Mouse (Mus musculus) myocyte (in vitro differentiated cells): ENCODE data around the gene Smad1. TPM values are rescaled to one million over a fixed set of nuclear protein-coding genes. Genes with fewer than 3 reads are reported as not detected.

Experiments used
- H3K27me3 ChIP-seq: one replicate; pipeline ENCODE4 v1.6.1; 2011; ENCODE audit not compliant: control insufficient read depth, insufficient read depth, insufficient read length
- H3K36me3 ChIP-seq: one replicate; pipeline ENCODE4 v1.6.1; 2011; ENCODE audit not compliant: control insufficient read depth, insufficient read depth
- H3K4me2 ChIP-seq: one replicate; pipeline ENCODE4 v1.6.1; 2011; ENCODE audit warnings: low read depth, control low read depth
- H3K4me3 ChIP-seq: one replicate; pipeline ENCODE4 v1.5.1; 2011; ENCODE audit warnings: mild to moderate bottlenecking, control low read depth, moderate library complexity
- H3K79me2 ChIP-seq: one replicate; pipeline ENCODE4 v1.6.1; 2011; ENCODE audit not compliant: control insufficient read depth, insufficient read depth
- H3ac ChIP-seq: one replicate; pipeline ENCODE4 v1.6.1; 2011; ENCODE audit not compliant: control insufficient read depth, insufficient read length
- CEBPB ChIP-seq: IDR thresholded peaks from 2 replicates; pipeline ENCODE4 v1.6.1; 2011; ENCODE audit warnings: mild to moderate bottlenecking, moderate library complexity; ENCODE audit not compliant: poor library complexity, insufficient read depth, severe bottlenecking
- E2F4 ChIP-seq: IDR thresholded peaks from one replicate; pipeline ENCODE4 v1.6.1; 2011; ENCODE audit warnings: mild to moderate bottlenecking, control low read depth, moderate library complexity; ENCODE audit not compliant: insufficient read depth
- MAX ChIP-seq: IDR thresholded peaks from one replicate; pipeline ENCODE4 v1.6.1; 2011; ENCODE audit warnings: low read depth, mild to moderate bottlenecking, control low read depth
- MYOD1 ChIP-seq, 3 experiments: IDR thresholded peaks; one replicate each; pipeline ENCODE4 v1.6.1; 2011; ENCODE audit warnings: control low read depth in 2 of 3, low read depth in 2 of 3, mild to moderate bottlenecking in 2 of 3, moderate library complexity in 1 of 3; ENCODE audit not compliant: insufficient read length in 2 of 3, control insufficient read depth in 1 of 3
- MYOG ChIP-seq, 3 experiments: IDR thresholded peaks; one replicate each; pipeline ENCODE4 v1.6.1; 2011; ENCODE audit warnings: control low read depth in 2 of 3, low read depth in 2 of 3, mild to moderate bottlenecking in 2 of 3; ENCODE audit not compliant: insufficient read length in 2 of 3, control insufficient read depth in 1 of 3, insufficient read depth in 1 of 3
- POLR2A ChIP-seq: IDR thresholded peaks from one replicate; pipeline ENCODE4 v1.6.1; 2011; ENCODE audit warnings: low read depth, mild to moderate bottlenecking, control low read depth, moderate library complexity; ENCODE audit not compliant: insufficient read length
- POLR2AphosphoS2 ChIP-seq: IDR thresholded peaks from one replicate; pipeline ENCODE4 v1.6.1; 2011; ENCODE audit warnings: low read depth, control low read depth; ENCODE audit not compliant: insufficient read length
- REST ChIP-seq: IDR thresholded peaks from one replicate; pipeline ENCODE4 v1.6.1; 2011; ENCODE audit warnings: mild to moderate bottlenecking, control low read depth, moderate library complexity; ENCODE audit not compliant: insufficient read depth, insufficient read length
- SRF ChIP-seq: IDR thresholded peaks from one replicate; pipeline ENCODE4 v1.6.1; 2011; ENCODE audit warnings: low read depth; ENCODE audit not compliant: control insufficient read depth, insufficient read length
- TCF12 ChIP-seq: IDR thresholded peaks from one replicate; pipeline ENCODE4 v1.6.1; 2011; ENCODE audit warnings: mild to moderate bottlenecking, control low read depth; ENCODE audit not compliant: poor library complexity, insufficient read depth, severe bottlenecking
- TCF3 ChIP-seq: IDR thresholded peaks from one replicate; pipeline ENCODE4 v1.6.1; 2011; ENCODE audit warnings: low read depth, control low read depth; ENCODE audit not compliant: insufficient read length
- USF1 ChIP-seq: IDR thresholded peaks from one replicate; pipeline ENCODE4 v1.6.1; 2011; ENCODE audit warnings: low read depth, mild to moderate bottlenecking, control low read depth, moderate library complexity
- polyA plus RNA-seq: library from polyadenylated mRNA; unstranded; fragments of >200 nt; fragmentation: generic; extraction: Trizol; gene quantifications from one replicate; pipeline ENCODE4 v1.2.1, GENCODE M21; 2012; ENCODE audit warnings: missing spikeins

Gene Smad1
- polyA plus RNA-seq, 1 experiment, result 9.5 TPM

GRCm38 (mm10) chr8:79362430-79362829 is 36.9 kb downstream of the Smad1 start:
- H3K4me2 ChIP-seq, result no peak overlapping the region
- H3K27me3 ChIP-seq, result no peaks in the 10 kb centered on the region
- H3K79me2 ChIP-seq, result peaks cover 4% of the 10 kb centered on the region
- H3ac ChIP-seq, result no peak overlapping the region
- TF ChIP-seq POLR2A, result no peak
- no peak for TF ChIP-seq MYOD1 (IDR thresholded peaks at IDR 0.05; ENCODE audit: control insufficient read depth in 1 of 3, insufficient read length in 2 of 3, low read depth in 2 of 3)
- no peak for TF ChIP-seq TCF3
- TF ChIP-seq CEBPB, result no peak
- TF ChIP-seq TCF12, result no peak
- no peak for TF ChIP-seq E2F4
- no peak for TF ChIP-seq SRF
- TF ChIP-seq REST, result no peak
- TF ChIP-seq USF1, result no peak
- no peak for TF ChIP-seq MAX
- TF ChIP-seq POLR2AphosphoS2, result no peak
- no peak for TF ChIP-seq MYOG (IDR thresholded peaks at IDR 0.05; ENCODE audit: control insufficient read depth in 1 of 3, insufficient read depth in 1 of 3, insufficient read length in 2 of 3, low read depth in 2 of 3)
- peaks cover 4% of the 10 kb centered on the region for H3K36me3 ChIP-seq
- no peak overlapping the region for H3K4me3 ChIP-seq

- Histone ChIP-seq H3K4me3 (no peak overlapping the region), H3K36me3 (peaks cover 4% of the 10 kb centered on the region), H3K4me2 (no peak overlapping the region), H3K27me3 (no peaks in the 10 kb centered on the region), H3K79me2 (peaks cover 4% of the 10 kb centered on the region), H3ac (no peak overlapping the region)
- TF ChIP-seq POLR2AphosphoS2 (no peak), CEBPB (no peak), MYOG (IDR thresholded peaks at IDR 0.05; ENCODE audit: control insufficient read depth in 1 of 3, insufficient read depth in 1 of 3, insufficient read length in 2 of 3, low read depth in 2 of 3) (no peak), USF1 (no peak), MAX (no peak), TCF12 (no peak)
These were observed 38.4 kb downstream of the Smad1 start for GRCm38 (mm10) chr8:79360774-79361527.

- TF ChIP-seq MYOG (IDR thresholded peaks at IDR 0.05; ENCODE audit: control insufficient read depth in 1 of 3, insufficient read depth in 1 of 3, insufficient read length in 2 of 3, low read depth in 2 of 3) (no peak), REST (no peak), MYOD1 (IDR thresholded peaks at IDR 0.05; ENCODE audit: control insufficient read depth in 1 of 3, insufficient read length in 2 of 3, low read depth in 2 of 3) (no peak), E2F4 (no peak), MAX (no peak), USF1 (no peak), POLR2AphosphoS2 (no peak), SRF (no peak), CEBPB (no peak), TCF3 (no peak), TCF12 (no peak), POLR2A (no peak)
- Histone ChIP-seq H3K4me2 (no peak overlapping the region), H3ac (no peak overlapping the region), H3K79me2 (peaks cover 4% of the 10 kb centered on the region), H3K4me3 (no peak overlapping the region), H3K27me3 (no peaks in the 10 kb centered on the region), H3K36me3 (peaks cover 4% of the 10 kb centered on the region)
These were observed 39.0 kb downstream of the Smad1 start for GRCm38 (mm10) chr8:79360302-79360701.

GRCm38 (mm10) chr8:79355721-79356434 is 43.4 kb downstream of the Smad1 start:
- Histone ChIP-seq H3K79me2 (no peaks in the 10 kb centered on the region), H3K4me2 (no peak overlapping the region), H3ac (no peak overlapping the region), H3K27me3 (no peaks in the 10 kb centered on the region), H3K4me3 (no peak overlapping the region), H3K36me3 (peaks cover 8% of the 10 kb centered on the region)
- TF ChIP-seq USF1 (no peak), MYOD1 (IDR thresholded peaks at IDR 0.05; ENCODE audit: control insufficient read depth in 1 of 3, insufficient read length in 2 of 3, low read depth in 2 of 3) (peak in 1 of 3 experiments; percentile 29), MYOG (IDR thresholded peaks at IDR 0.05; ENCODE audit: control insufficient read depth in 1 of 3, insufficient read depth in 1 of 3, insufficient read length in 2 of 3, low read depth in 2 of 3) (peak in 1 of 3 experiments; percentile 18), POLR2A (no peak)

GRCm38 (mm10) chr8:79354009-79354408 is 45.3 kb downstream of the Smad1 start:
- no peaks in the 10 kb centered on the region for H3K79me2 ChIP-seq
- peaks cover 8% of the 10 kb centered on the region for H3K36me3 ChIP-seq
- H3ac ChIP-seq, result no peak overlapping the region
- no peak overlapping the region for H3K4me3 ChIP-seq
- no peaks in the 10 kb centered on the region for H3K27me3 ChIP-seq
- TF ChIP-seq TCF3 (no peak), MYOG (IDR thresholded peaks at IDR 0.05; ENCODE audit: control insufficient read depth in 1 of 3, insufficient read depth in 1 of 3, insufficient read length in 2 of 3, low read depth in 2 of 3) (no peak), TCF12 (no peak), E2F4 (no peak), USF1 (no peak), REST (no peak), MAX (no peak), MYOD1 (IDR thresholded peaks at IDR 0.05; ENCODE audit: control insufficient read depth in 1 of 3, insufficient read length in 2 of 3, low read depth in 2 of 3) (no peak), CEBPB (no peak), POLR2A (no peak), POLR2AphosphoS2 (no peak), SRF (no peak)
- no peak overlapping the region for H3K4me2 ChIP-seq
